Mouse (Mus musculus) liver, postnatal 0 days (tissue): Measurements from ENCODE around the gene Aldh1a3. TPM values are rescaled to one million over a fixed set of nuclear protein-coding genes. Genes with fewer than 3 reads are reported as not detected.

ENCODE experiments used
- ATAC-seq: fragments of 200-750 bp; cut with Nextera tagmentation; 2 replicates; pipeline ENCODE4 v1.8.0; 2017; ENCODE audit warnings: mild to moderate bottlenecking, moderate library complexity
- DNase-seq: peaks from one replicate; pipeline ENCODE4 v3.0.0-alpha.2; 2016
- H3K27ac ChIP-seq: fragments of 300-500 bp; sonication (generic); 2 replicates; pipeline ENCODE4 v1.5.1; 2014; ENCODE audit warnings: antibody characterized with exemption, moderate library complexity, mild to moderate bottlenecking, low read depth
- H3K27me3 ChIP-seq: fragments of 300-500 bp; sonication (generic); 2 replicates; pipeline ENCODE4 v1.6.1; 2014; ENCODE audit warnings: low read length, control low read depth, mixed read lengths; ENCODE audit not compliant: insufficient read depth
- H3K36me3 ChIP-seq: fragments of 300-500 bp; sonication (generic); replicated peaks from 2 replicates; pipeline ENCODE4 v1.6.1; 2014; ENCODE audit warnings: mild to moderate bottlenecking, control low read depth, low read length, moderate library complexity, mixed read lengths; ENCODE audit not compliant: insufficient read depth
- H3K4me1 ChIP-seq: fragments of 300-500 bp; sonication (generic); 2 replicates; pipeline ENCODE4 v1.6.1; 2014; ENCODE audit warnings: antibody characterized with exemption, mild to moderate bottlenecking, control low read depth; ENCODE audit not compliant: insufficient read depth
- H3K4me2 ChIP-seq: fragments of 300-500 bp; sonication (generic); 2 replicates; pipeline ENCODE4 v1.6.1; 2014; ENCODE audit warnings: low read depth, mild to moderate bottlenecking, low read length, moderate library complexity, mixed read lengths
- H3K4me3 ChIP-seq: fragments of 300-500 bp; sonication (generic); 2 replicates; pipeline ENCODE4 v1.5.1; 2014; ENCODE audit warnings: low read depth, low read length
- H3K9ac ChIP-seq: fragments of 300-500 bp; sonication (generic); replicated peaks from 2 replicates; pipeline ENCODE4 v1.6.1; 2014; ENCODE audit warnings: mild to moderate bottlenecking, moderate library complexity
- H3K9me3 ChIP-seq: fragments of 300-500 bp; sonication (generic); 2 replicates; pipeline ENCODE4 v1.6.1; 2016; ENCODE audit warnings: mild to moderate bottlenecking, control low read depth, low read length, mixed read lengths
- CTCF ChIP-seq: sonication (generic); IDR thresholded peaks from 2 replicates; pipeline ENCODE4 v1.5.1; 2016; ENCODE audit warnings: antibody characterized with exemption, low read depth
- EP300 ChIP-seq: IDR thresholded peaks from 2 replicates; pipeline ENCODE4 v1.6.1; 2016; ENCODE audit warnings: antibody characterized with exemption, low read depth, mild to moderate bottlenecking
- WGBS: fragments of 180-500 bp; shearing (Covaris S2); extraction: QIAGEN DNeasy Blood & Tissue Kit; methylation state at CpG from one replicate; pipeline ENCODE4 v1.1.7; 2014; ENCODE audit not compliant: insufficient replicate concordance; 5-methylcytosine and 5-hydroxymethylcytosine counted together
- polyA plus RNA-seq: library from polyadenylated mRNA; unstranded; fragments of >200 nt; fragmentation: Nextera tagmentation; extraction: Ambion mirVana; gene quantifications from 2 replicates; pipeline ENCODE4 v1.2.1, GENCODE M21; 2015

The Aldh1a3 gene
- polyA plus RNA-seq, 1 experiment from 2014 or later: 1.4 TPM

DNA sequence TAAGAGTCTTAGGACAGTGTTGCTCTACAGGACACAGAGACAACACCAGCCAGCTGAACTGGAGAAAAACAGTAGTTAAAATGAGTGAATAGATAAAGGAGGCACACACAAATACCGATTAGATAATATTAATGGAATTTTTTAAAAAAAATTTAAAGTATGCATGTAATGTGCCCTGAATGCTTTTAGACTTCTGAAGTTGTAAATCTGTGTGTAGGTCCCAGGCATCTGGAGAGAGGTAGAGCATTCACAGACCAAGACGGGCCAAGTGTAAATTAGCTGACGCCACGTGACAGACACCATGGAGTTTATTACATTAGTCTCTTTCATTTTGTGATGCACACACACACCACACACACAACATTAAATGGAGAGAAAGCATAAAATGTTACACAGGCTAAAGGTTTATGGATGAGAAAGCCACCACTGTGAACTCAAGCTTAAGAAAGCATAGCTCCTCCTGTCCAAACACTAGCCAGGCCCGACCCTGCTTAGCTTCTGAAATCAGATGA, 57.3 kb downstream of the Aldh1a3 start:
- DNase-seq: no peak
- Histone ChIP-seq H3K9ac (no peak overlapping the region), H3K4me2 (no peak overlapping the region), H3K4me1 (peaks cover 10% of the 10 kb centered on the region; the same call in 1 of the 2 replicates), H3K4me3 (no peak overlapping the region), H3K27me3 (no peaks in the 10 kb centered on the region), H3K27ac (0 out of 2 replicates have a peak overlapping the region, but pooled peaks have one; percentile 12), H3K9me3 (no peaks in the 10 kb centered on the region), H3K36me3 (no peaks in the 10 kb centered on the region)
- no peak for ATAC-seq
- TF ChIP-seq EP300 (no peak), CTCF (no peak)
- 68% methylated on average over 5 of the region's 5 CpGs for WGBS

DNA sequence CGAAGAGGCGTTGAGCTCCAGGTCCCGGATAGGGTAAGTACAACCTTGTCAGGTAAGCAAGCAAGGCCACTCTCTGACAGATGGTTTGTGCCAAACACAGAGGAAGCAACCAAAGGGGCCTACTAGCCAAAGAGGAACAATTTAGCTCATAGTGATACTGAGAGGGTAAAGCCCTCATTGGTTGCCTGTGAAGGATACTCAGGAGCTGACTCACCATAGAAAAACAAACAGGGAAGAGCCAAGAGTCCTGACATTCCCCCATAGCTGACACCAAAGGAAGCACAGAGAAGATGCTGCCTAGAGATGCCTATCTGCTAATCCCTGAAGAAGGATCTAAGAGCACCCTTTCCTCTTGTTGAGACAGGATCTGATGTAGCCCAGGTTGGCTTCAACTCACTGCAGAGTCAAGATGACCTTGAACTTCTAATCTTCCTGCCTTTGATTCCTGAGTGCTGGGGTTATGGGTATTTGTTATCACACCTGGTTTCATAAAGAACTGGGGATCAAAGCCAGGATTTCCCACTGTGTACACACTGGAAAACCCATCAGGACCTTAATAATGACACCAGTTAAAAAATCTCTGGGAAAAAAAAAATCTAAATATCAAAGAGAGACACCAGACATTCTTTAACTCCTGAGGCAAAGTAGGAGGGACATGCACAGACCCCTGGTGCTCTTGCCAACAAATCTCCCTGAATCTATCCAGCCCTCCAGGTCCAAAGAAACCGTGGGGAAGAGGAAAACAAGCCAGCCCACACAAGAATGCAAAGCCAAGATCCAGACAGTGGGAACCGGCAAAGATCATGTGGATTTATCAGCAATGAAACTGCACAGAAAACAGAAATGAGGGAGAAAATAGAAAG, 58.0 kb downstream of the Aldh1a3 start:
- 74% methylated on average over 5 of the region's 5 CpGs for WGBS
- H3K36me3 ChIP-seq: no peaks in the 10 kb centered on the region
- no peak for ATAC-seq
- no peak for TF ChIP-seq EP300
- no peak for TF ChIP-seq CTCF
- H3K4me1 ChIP-seq: peaks cover 10% of the 10 kb centered on the region; the same call in 1 of the 2 replicates
- no peak overlapping the region for H3K4me2 ChIP-seq
- H3K27me3 ChIP-seq: no peaks in the 10 kb centered on the region
- no peaks in the 10 kb centered on the region for H3K9me3 ChIP-seq
- no peak overlapping the region for H3K9ac ChIP-seq
- H3K4me3 ChIP-seq: no peak overlapping the region
- H3K27ac ChIP-seq: no peak overlapping the region
- no peak for DNase-seq

DNA sequence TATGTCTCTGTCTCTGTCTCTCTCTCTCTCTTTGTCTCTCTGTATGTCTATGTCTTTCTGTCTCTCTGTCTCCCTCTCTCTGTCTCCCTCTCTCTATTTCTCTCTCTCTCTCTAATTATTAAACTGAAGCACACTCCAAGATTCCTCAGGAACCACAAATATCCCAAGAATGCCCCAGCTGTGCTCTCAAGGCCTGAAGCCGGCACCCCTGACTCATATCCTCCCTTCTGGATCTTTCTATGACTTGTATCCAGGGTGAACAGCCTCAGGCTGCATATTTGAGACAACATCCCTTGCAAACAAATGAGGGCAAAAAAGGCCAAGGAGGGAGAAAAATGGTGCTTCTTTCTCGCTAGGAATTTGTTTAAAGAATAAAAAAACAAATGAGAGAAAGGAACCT, 61.4 kb downstream of the Aldh1a3 start, which contains the start of gene Gm10974:
TSS of gene Gm10974 (plus strand) at position 2 of the 400 bp plus-strand sequence.
- Histone ChIP-seq H3K4me1 (peaks cover 3% of the 10 kb centered on the region; the same call in 1 of the 2 replicates), H3K36me3 (no peaks in the 10 kb centered on the region), H3K9ac (no peak within 1 kb of the TSS), H3K27ac (no peak within 1 kb of the TSS), H3K9me3 (peaks cover 3% of the 10 kb centered on the region; the same call in 1 of the 2 replicates), H3K27me3 (no peaks in the 10 kb centered on the region), H3K4me3 (no peak within 1 kb of the TSS), H3K4me2 (no peak within 1 kb of the TSS)
- no peak for DNase-seq
- TF ChIP-seq EP300 (no peak), CTCF (no peak)
- ATAC-seq: no peak
- 56% methylated on average over 2 of the region's 2 CpGs for WGBS

DNA sequence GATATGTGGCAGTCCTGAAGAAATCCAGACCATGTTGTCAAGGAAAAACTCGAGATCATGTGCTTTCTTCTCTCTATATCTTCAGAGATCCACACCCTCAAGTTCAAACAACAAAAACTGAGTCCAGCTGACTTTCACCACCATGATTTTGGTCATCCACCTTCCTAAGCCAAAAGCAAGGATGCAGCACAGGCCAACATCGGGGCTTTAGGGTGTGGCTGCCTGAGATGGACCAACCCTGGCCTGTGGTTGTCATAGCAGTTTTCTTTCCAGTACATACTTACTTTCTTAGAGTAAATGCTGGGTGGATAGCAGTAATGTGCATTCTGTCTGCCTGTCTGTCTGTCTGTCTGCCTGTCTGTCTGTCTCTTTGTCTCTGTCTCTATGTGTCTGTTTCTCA, 61.9 kb downstream of the Aldh1a3 start:
- WGBS: 73% methylated on average over 2 of the region's 2 CpGs
- H3K9me3 ChIP-seq: peaks cover 3% of the 10 kb centered on the region; the same call in 1 of the 2 replicates
- no peak overlapping the region for H3K9ac ChIP-seq
- H3K4me2 ChIP-seq: no peak overlapping the region
- DNase-seq (no peak), ATAC-seq (no peak)
- 0 out of 2 replicates have a peak, but pooled peaks cover 3% of the 10 kb centered on the region for H3K4me1 ChIP-seq
- no peak for TF ChIP-seq CTCF
- no peak for TF ChIP-seq EP300
- H3K4me3 ChIP-seq: no peak overlapping the region
- H3K36me3 ChIP-seq: no peaks in the 10 kb centered on the region
- H3K27me3 ChIP-seq: no peaks in the 10 kb centered on the region
- no peak overlapping the region for H3K27ac ChIP-seq

DNA sequence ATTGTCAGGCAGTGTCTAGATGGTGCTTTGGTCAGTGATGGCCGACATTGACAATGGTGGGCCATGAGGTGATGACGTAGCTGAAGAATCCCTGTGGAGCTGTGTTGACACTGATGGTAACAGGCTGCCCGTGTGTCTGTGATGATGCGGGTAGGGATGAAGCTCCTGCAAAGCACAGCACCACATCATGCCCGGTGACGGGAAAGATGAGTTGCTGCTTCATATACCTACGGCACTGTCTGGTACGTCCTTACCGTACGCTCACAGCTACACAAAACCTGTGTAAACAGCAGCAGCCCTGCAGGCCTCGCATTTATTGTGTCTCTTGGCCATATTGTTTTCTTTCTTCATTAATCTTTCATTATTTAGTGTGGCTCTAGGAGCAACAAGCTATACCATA, 62.8 kb downstream of the Aldh1a3 start:
- WGBS: 90% methylated on average over 11 of the region's 11 CpGs
- ATAC-seq: no peak
- Histone ChIP-seq H3K27ac (no peak overlapping the region), H3K27me3 (no peaks in the 10 kb centered on the region), H3K4me2 (no peak overlapping the region), H3K9ac (no peak overlapping the region), H3K4me3 (no peak overlapping the region), H3K36me3 (no peaks in the 10 kb centered on the region), H3K4me1 (0 out of 2 replicates have a peak, but pooled peaks cover 3% of the 10 kb centered on the region), H3K9me3 (peaks cover 3% of the 10 kb centered on the region; the same call in 1 of the 2 replicates)
- no peak for DNase-seq
- TF ChIP-seq EP300 (no peak), CTCF (no peak)

DNA sequence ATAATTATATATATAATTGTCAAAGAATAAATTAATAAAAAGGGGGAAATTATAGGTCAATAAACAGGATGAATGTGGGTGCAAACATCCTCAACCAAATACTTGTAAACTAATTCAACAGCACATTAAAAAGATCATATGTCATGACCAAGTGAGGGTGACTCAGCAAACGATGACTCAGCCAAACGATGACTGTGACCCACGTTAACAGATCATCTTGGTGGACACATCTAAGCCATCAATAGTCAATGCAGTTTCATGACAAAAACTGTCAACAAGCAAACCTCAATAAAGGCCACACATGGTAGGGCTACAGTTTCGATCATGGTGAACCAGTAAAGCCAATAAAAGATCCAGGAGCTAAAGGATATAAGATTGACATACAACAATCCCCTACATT, 68.3 kb downstream of the Aldh1a3 start:
- ATAC-seq (no peak), DNase-seq (no peak)
- Histone ChIP-seq H3K9me3 (peaks cover 3% of the 10 kb centered on the region; the same call in 1 of the 2 replicates), H3K27me3 (no peaks in the 10 kb centered on the region), H3K4me3 (no peak overlapping the region), H3K4me2 (no peak overlapping the region), H3K36me3 (no peaks in the 10 kb centered on the region), H3K4me1 (no peaks in the 10 kb centered on the region), H3K27ac (no peak overlapping the region), H3K9ac (no peak overlapping the region)
- 73% methylated on average over 4 of the region's 4 CpGs for WGBS
- TF ChIP-seq CTCF (no peak), EP300 (no peak)
